In the genomic region with DNA sequence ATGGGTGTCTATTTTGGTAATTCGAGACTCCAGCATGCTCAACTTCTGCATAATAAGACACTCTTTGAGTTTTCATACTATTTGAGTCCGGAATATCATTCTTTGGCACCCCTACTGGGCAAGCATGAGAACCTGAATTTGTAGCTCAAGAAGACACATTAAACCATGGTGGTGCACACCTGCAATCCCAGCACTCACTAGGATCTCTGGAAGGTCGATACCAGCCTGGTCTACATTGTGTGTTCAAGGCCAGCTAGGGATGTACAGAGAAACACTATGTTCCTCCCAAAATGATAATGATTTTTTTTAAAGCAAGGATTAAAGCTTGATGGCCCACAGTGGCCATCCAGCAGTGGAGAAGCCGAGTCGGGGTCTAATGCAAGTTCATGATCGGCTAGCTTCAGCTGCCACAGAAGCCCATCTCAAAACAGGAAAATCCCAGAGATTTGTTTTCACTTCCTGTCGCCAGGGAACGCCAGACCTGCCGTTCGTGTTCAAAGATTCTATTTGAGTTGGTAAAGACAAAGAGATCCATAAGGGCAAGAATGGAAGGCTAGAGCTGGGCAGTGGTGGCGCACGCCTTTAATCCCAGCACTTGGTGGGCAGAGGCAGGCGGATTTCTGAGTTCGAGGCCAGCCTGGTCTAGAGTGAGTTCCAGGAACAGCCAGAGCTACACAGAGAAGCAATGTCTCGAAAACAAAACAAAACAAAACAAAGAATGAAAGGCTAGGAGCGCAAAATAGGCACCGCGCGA, we compare ENCODE assay signal across 8 mouse cellular contexts. TPM values are rescaled to one million over a fixed set of nuclear protein-coding genes. Genes with fewer than 3 reads are reported as not detected.
A peak's percentile ranks its signal among the peaks of the same experiment; 100 is the strongest.
DNase-seq lines count a peak whose midpoint lies in the region; ATAC-seq and TF ChIP-seq lines count a peak whose summit lies in the region.

No protein-coding gene starts in this region.

- WGBS in heart, embryonic 12.5 days, result 37% methylated on average over 19 of the region's 19 CpGs
- WGBS in forebrain, embryonic 16.5 days, result 37% methylated on average over 19 of the region's 19 CpGs
- WGBS in midbrain, embryonic 10.5 days, result 41% methylated on average over 19 of the region's 19 CpGs

- peak overlapping the region; percentile 66 for H3K9ac ChIP-seq in heart, embryonic 12.5 days
- H3K9ac ChIP-seq in ES-Bruce4 (ENCODE audit: low read depth, poor library complexity, severe bottlenecking), result peak overlapping the region; percentile 80
- H3K9ac ChIP-seq in forebrain, embryonic 16.5 days (replicated peaks; ENCODE audit: low read depth, low read length), result peak overlapping the region; percentile 60

- intact Hi-C loops in heart, postnatal 10 days (cut with DNase I), result loop anchor here (1.0 kb wide), 1 partner anchor 28 kb away; no protein-coding TSS in a partner anchor

- H3K4me2 ChIP-seq in heart, embryonic 12.5 days, result peak overlapping the region; percentile 64
- peak overlapping the region; percentile 52 for H3K4me2 ChIP-seq in forebrain, embryonic 16.5 days (ENCODE audit: low read length)

- TF ChIP-seq CTCF in ES-Bruce4 (IDR thresholded peaks at IDR 0.05; ENCODE audit: low read depth, low read length), result no peak

- DNase-seq in heart, postnatal 10 days, result no peak
- DNase-seq in midbrain, embryonic 10.5 days (ENCODE audit: low spot score), result no peak
- no peak for DNase-seq in B cell, adult 2 months
- DNase-seq in gastrocnemius, adult 18-20 months (ENCODE audit: low spot score), result no peak
- no peak for DNase-seq in kidney, adult 11 months

- TF ChIP-seq EP300 in ES-Bruce4 (IDR thresholded peaks at IDR 0.05; ENCODE audit: insufficient read depth, low read depth, low read length), result no peak

- ATAC-seq in heart, embryonic 12.5 days (ENCODE audit: insufficient number of reproducible peaks, low FRiP score), result peak; percentile 1; the same call in 1 of the 2 replicates
- ATAC-seq in forebrain, embryonic 16.5 days, result no peak

- H3K4me3 ChIP-seq in heart, embryonic 12.5 days, result peak overlapping the region; percentile 75
- peak overlapping the region; percentile 64 for H3K4me3 ChIP-seq in ES-Bruce4 (ENCODE audit: low read depth, low read length)
- H3K4me3 ChIP-seq in forebrain, embryonic 16.5 days (replicated peaks; ENCODE audit: low read length), result peak overlapping the region; percentile 40
- peak overlapping the region; percentile 74 for H3K4me3 ChIP-seq in midbrain, embryonic 10.5 days

- H3K4me1 ChIP-seq in heart, embryonic 12.5 days (replicated peaks), result peaks cover 21% of the 10 kb centered on the region
- H3K4me1 ChIP-seq in ES-Bruce4 (ENCODE audit: control insufficient read depth, insufficient read depth, low read length), result peaks cover 3% of the 10 kb centered on the region
- H3K4me1 ChIP-seq in forebrain, embryonic 16.5 days (replicated peaks; ENCODE audit: control insufficient read depth, insufficient read depth, low read length), result peaks cover 19% of the 10 kb centered on the region
- H3K4me1 ChIP-seq in midbrain, embryonic 10.5 days, result peaks cover 23% of the 10 kb centered on the region

- H3K9me3 ChIP-seq in heart, embryonic 12.5 days (replicated peaks), result 0 out of 2 replicates have a peak, but pooled peaks cover 5% of the 10 kb centered on the region
- H3K9me3 ChIP-seq in ES-Bruce4 (replicated peaks; ENCODE audit: control insufficient read depth, insufficient read depth, low read length, poor library complexity, severe bottlenecking), result no peaks in the 10 kb centered on the region
- no peaks in the 10 kb centered on the region for H3K9me3 ChIP-seq in forebrain, embryonic 16.5 days (ENCODE audit: control insufficient read depth, low read length)
- peaks cover 7% of the 10 kb centered on the region; the same call in 1 of the 2 replicates for H3K9me3 ChIP-seq in midbrain, embryonic 10.5 days (replicated peaks)

- peaks cover 9% of the 10 kb centered on the region for H3K36me3 ChIP-seq in heart, embryonic 12.5 days
- peaks cover 4% of the 10 kb centered on the region; the same call in 1 of the 2 replicates for H3K36me3 ChIP-seq in ES-Bruce4 (ENCODE audit: control insufficient read depth, insufficient read depth, low read length, poor library complexity, severe bottlenecking)
- H3K36me3 ChIP-seq in forebrain, embryonic 16.5 days (ENCODE audit: control insufficient read depth, insufficient read depth), result no peaks in the 10 kb centered on the region
- H3K36me3 ChIP-seq in midbrain, embryonic 10.5 days, result peaks cover 15% of the 10 kb centered on the region

- H3K27me3 ChIP-seq in heart, embryonic 12.5 days (replicated peaks), result no peaks in the 10 kb centered on the region
- H3K27me3 ChIP-seq in ES-Bruce4 (ENCODE audit: control insufficient read depth, insufficient read depth, low read length, poor library complexity, severe bottlenecking), result no peaks in the 10 kb centered on the region
- H3K27me3 ChIP-seq in forebrain, embryonic 16.5 days (replicated peaks; ENCODE audit: control insufficient read depth, insufficient read depth, low read length), result no peaks in the 10 kb centered on the region
- H3K27me3 ChIP-seq in midbrain, embryonic 10.5 days (ENCODE audit: low read depth, poor library complexity, severe bottlenecking), result no peaks in the 10 kb centered on the region

- no peak for TF ChIP-seq POLR2A in ES-Bruce4 (IDR thresholded peaks at IDR 0.05; ENCODE audit: insufficient read depth, low read length)

- H3K27ac ChIP-seq in heart, embryonic 12.5 days (ENCODE audit: poor library complexity, severe bottlenecking), result peak overlapping the region; percentile 55
- H3K27ac ChIP-seq in ES-Bruce4 (ENCODE audit: insufficient read depth, low read length), result peak overlapping the region; percentile 83
- peak overlapping the region; percentile 93 for H3K27ac ChIP-seq in forebrain, embryonic 16.5 days (ENCODE audit: low read length)
- peak overlapping the region; percentile 98 for H3K27ac ChIP-seq in midbrain, embryonic 10.5 days (replicated peaks)

RNA-seq across cellular contexts. Expression of gene Lsm4, which starts 0.5 kb away (rescaled TPM):
- 289 and 301 TPM in 2 replicates for polyA plus RNA-seq in heart, embryonic 12.5 days (2016; fragmentation: Nextera tagmentation; extraction: Ambion mirVana)
- 10 to 100 TPM; 82.8 to 94.1 TPM for total RNA-seq in heart, postnatal 10 days (2021)
- 211 TPM in 2 replicates for polyA plus RNA-seq in ES-Bruce4 (2011; ENCODE audit: insufficient read depth, insufficient read length, low read depth, missing spikeins)
- 166 and 168 TPM in 2 replicates for polyA plus RNA-seq in forebrain, embryonic 16.5 days (2015; fragmentation: Nextera tagmentation; extraction: Ambion mirVana)
- polyA plus RNA-seq in midbrain, embryonic 10.5 days (2016; fragmentation: Nextera tagmentation; extraction: Ambion mirVana), result 315 and 355 TPM in 2 replicates
- total RNA-seq in gastrocnemius, adult 18-20 months (2021), result 10 to 100 TPM; 65.4 to 70.3 TPM

RNA-seq across cellular contexts. Expression of gene Pgpep1, which starts 12.3 kb away (rescaled TPM):
- polyA plus RNA-seq in heart, embryonic 12.5 days (2016; fragmentation: Nextera tagmentation; extraction: Ambion mirVana), result 32.1 and 35.6 TPM in 2 replicates
- total RNA-seq in heart, postnatal 10 days (2021), result 10 to 100 TPM; 39.6 to 42.9 TPM
- 30.2 and 44.4 TPM in 2 replicates for polyA plus RNA-seq in ES-Bruce4 (2011; ENCODE audit: insufficient read depth, insufficient read length, low read depth, missing spikeins)
- polyA plus RNA-seq in forebrain, embryonic 16.5 days (2015; fragmentation: Nextera tagmentation; extraction: Ambion mirVana), result 60.3 and 65.7 TPM in 2 replicates
- polyA plus RNA-seq in midbrain, embryonic 10.5 days (2016; fragmentation: Nextera tagmentation; extraction: Ambion mirVana), result 51.8 and 89.7 TPM in 2 replicates
- 10 to 100 TPM; 11.9 to 13.7 TPM for total RNA-seq in gastrocnemius, adult 18-20 months (2021)

RNA-seq across cellular contexts. Expression of gene Jund, which starts 26.2 kb away (rescaled TPM):
- 183 and 206 TPM in 2 replicates for polyA plus RNA-seq in heart, embryonic 12.5 days (2016; fragmentation: Nextera tagmentation; extraction: Ambion mirVana)
- 100 to 1,000 TPM; 178 to 214 TPM for total RNA-seq in heart, postnatal 10 days (2021)
- polyA plus RNA-seq in ES-Bruce4 (2011; ENCODE audit: insufficient read depth, insufficient read length, low read depth, missing spikeins), result 56.6 and 66.4 TPM in 2 replicates
- polyA plus RNA-seq in forebrain, embryonic 16.5 days (2015; fragmentation: Nextera tagmentation; extraction: Ambion mirVana), result 54.6 and 57.7 TPM in 2 replicates
- 62.5 and 78.6 TPM in 2 replicates for polyA plus RNA-seq in midbrain, embryonic 10.5 days (2016; fragmentation: Nextera tagmentation; extraction: Ambion mirVana)
- total RNA-seq in gastrocnemius, adult 18-20 months (2021), result 10 to 100 TPM; 41.6 to 68.4 TPM

RNA-seq across cellular contexts. Expression of gene Iqcn, which starts 30.8 kb away (rescaled TPM):
- polyA plus RNA-seq in heart, embryonic 12.5 days (2016; fragmentation: Nextera tagmentation; extraction: Ambion mirVana), result 0.04 and 0.06 TPM in 2 replicates
- total RNA-seq in heart, postnatal 10 days (2021), result under 1 TPM in 1 of 2 experiments, not detected in 1; 0.07 TPM
- not detected in 2 replicates for polyA plus RNA-seq in ES-Bruce4 (2011; ENCODE audit: insufficient read depth, insufficient read length, low read depth, missing spikeins)
- 0.11 and 0.14 TPM in 2 replicates for polyA plus RNA-seq in forebrain, embryonic 16.5 days (2015; fragmentation: Nextera tagmentation; extraction: Ambion mirVana)
- not detected in 2 replicates for polyA plus RNA-seq in midbrain, embryonic 10.5 days (2016; fragmentation: Nextera tagmentation; extraction: Ambion mirVana)
- not detected for total RNA-seq in gastrocnemius, adult 18-20 months (2021)

RNA-seq across cellular contexts. Expression of gene Gdf15, which starts 40.2 kb away (rescaled TPM):
- 1.0 and 1.1 TPM in 2 replicates for polyA plus RNA-seq in heart, embryonic 12.5 days (2016; fragmentation: Nextera tagmentation; extraction: Ambion mirVana)
- total RNA-seq in heart, postnatal 10 days (2021), result 1 to 10 TPM in 1 of 2 experiments, under 1 TPM in 1; 0.86 to 1.1 TPM
- 1.9 and 2.1 TPM in 2 replicates for polyA plus RNA-seq in ES-Bruce4 (2011; ENCODE audit: insufficient read depth, insufficient read length, low read depth, missing spikeins)
- polyA plus RNA-seq in forebrain, embryonic 16.5 days (2015; fragmentation: Nextera tagmentation; extraction: Ambion mirVana), result 0.20 TPM in 1 of 2 replicates, not detected in the other
- polyA plus RNA-seq in midbrain, embryonic 10.5 days (2016; fragmentation: Nextera tagmentation; extraction: Ambion mirVana), result not detected in 2 replicates
- total RNA-seq in gastrocnemius, adult 18-20 months (2021), result under 1 TPM; 0.16 to 0.21 TPM
